9 mouse cellular contexts compared by ENCODE assay signal in genomic region chr9:41105201-41105643, GRCm38 (mm10). TPM values are rescaled to one million over a fixed set of nuclear protein-coding genes. Genes with fewer than 3 reads are reported as not detected.
DNase-seq lines count a peak whose midpoint lies in the region; ATAC-seq lines count a peak whose summit lies in the region.
"Had no signal": no experiment of that assay in that cellular context is flagged by ENCODE, and none has a peak within 500 bp of the region (broad histone marks: within the 10 kb centered on the region; RNA-seq: fewer than 3 reads in every experiment).

No protein-coding gene starts in this region.

- H3K36me3 ChIP-seq in liver, embryonic 12.5 days, result no peaks in the 10 kb centered on the region
- no peaks in the 10 kb centered on the region for H3K36me3 ChIP-seq in kidney, embryonic 14.5 days (ENCODE audit: control insufficient read depth, insufficient read depth, low read length)
- H3K36me3 ChIP-seq: neural tube, embryonic 13.5 days had no signal

- no peak overlapping the region for H3K9ac ChIP-seq in liver, embryonic 12.5 days
- no peak overlapping the region for H3K9ac ChIP-seq in kidney, embryonic 14.5 days (ENCODE audit: low read depth, low read length)
- H3K9ac ChIP-seq: neural tube, embryonic 13.5 days had no signal

- no peaks in the 10 kb centered on the region for H3K9me3 ChIP-seq in liver, embryonic 12.5 days (replicated peaks)
- no peaks in the 10 kb centered on the region for H3K9me3 ChIP-seq in kidney, embryonic 14.5 days (ENCODE audit: control insufficient read depth, low read length)
- H3K9me3 ChIP-seq: neural tube, embryonic 13.5 days had no signal

- H3K4me3 ChIP-seq in liver, embryonic 12.5 days, result no peak overlapping the region
- no peak overlapping the region for H3K4me3 ChIP-seq in kidney, embryonic 14.5 days (ENCODE audit: low read length)
- H3K4me3 ChIP-seq: neural tube, embryonic 13.5 days had no signal

- DNase-seq in T-cell, adult 2 months (ENCODE audit: low spot score), result peak; percentile 62
- peak; percentile 25 for DNase-seq in skeletal muscle tissue, adult 2 months (ENCODE audit: low read depth, low spot score)
- DNase-seq in left cerebral cortex, adult 8-10 months (ENCODE audit: low spot score in 2 of 2), result no peak
- no peak for DNase-seq in layer of hippocampus, postnatal 25 days (ENCODE audit: extremely low spot score in 1 of 2, low spot score in 1 of 2)
- DNase-seq: kidney, adult 11 months had no signal

- H3K4me1 ChIP-seq in liver, embryonic 12.5 days, result peaks cover 39% of the 10 kb centered on the region
- peaks cover 23% of the 10 kb centered on the region for H3K4me1 ChIP-seq in kidney, embryonic 14.5 days (ENCODE audit: control insufficient read depth, insufficient read depth, low read length)

- peak; percentile 42 for ATAC-seq in CD4-positive, CD25-positive, alpha-beta regulatory T cell, adult 4 months
- no peak; the same call in 1 of the 2 replicates for ATAC-seq in liver, embryonic 12.5 days
- no peak for ATAC-seq in kidney, embryonic 14.5 days (ENCODE audit: low FRiP score, low TSS enrichment)

- H3K4me2 ChIP-seq in liver, embryonic 12.5 days, result no peak overlapping the region
- no peak overlapping the region for H3K4me2 ChIP-seq in kidney, embryonic 14.5 days (replicated peaks; ENCODE audit: low read depth, low read length)
- H3K4me2 ChIP-seq: neural tube, embryonic 13.5 days had no signal

- 25% methylated on average over 7 of the region's 7 CpGs for WGBS in liver, embryonic 12.5 days (ENCODE audit: insufficient replicate concordance)
- 45% methylated on average over 7 of the region's 7 CpGs for WGBS in kidney, embryonic 14.5 days

- 0 out of 2 replicates have a peak overlapping the region, but pooled peaks have one; percentile 10 for H3K27ac ChIP-seq in liver, embryonic 12.5 days
- H3K27ac ChIP-seq in kidney, embryonic 14.5 days (ENCODE audit: low read depth, low read length), result no peak overlapping the region
- H3K27ac ChIP-seq: neural tube, embryonic 13.5 days had no signal

- H3K27me3 ChIP-seq in liver, embryonic 12.5 days (replicated peaks), result peaks cover 12% of the 10 kb centered on the region; the same call in 1 of the 2 replicates
- H3K27me3 ChIP-seq in kidney, embryonic 14.5 days (ENCODE audit: control insufficient read depth, insufficient read depth, low read length), result no peaks in the 10 kb centered on the region

RNA-seq across cellular contexts. Expression of gene Ubash3b, which starts 56.3 kb away (rescaled TPM):
- polyA plus RNA-seq in CD4-positive, CD25-positive, alpha-beta regulatory T cell, adult 4 months (2017; shearing (Covaris generic)), result 10 to 100 TPM; 25.1 to 27.5 TPM
- 12.2 and 14.0 TPM in 2 replicates for polyA plus RNA-seq in liver, embryonic 12.5 days (2016; fragmentation: Nextera tagmentation; extraction: Ambion mirVana)
- 10 to 100 TPM; 19.9 to 23.9 (median 21.7) TPM for total RNA-seq in left cerebral cortex, adult 8-10 months (2022)
- 9.3 TPM in 2 replicates for polyA plus RNA-seq in kidney, embryonic 14.5 days (2014; fragmentation: Nextera tagmentation; extraction: Ambion mirVana)
- total RNA-seq in layer of hippocampus, postnatal 25 days (2021), result 10 to 100 TPM; 25.3 to 27.6 TPM

Comparison
In these comparisons a context has a peak if more than half of its experiments do, and no peak if none do; other contexts are left out.
1. DNase-seq: peak in T-cell, adult 2 months (single experiment) and skeletal muscle tissue, adult 2 months (single experiment); none in left cerebral cortex, adult 8-10 months (0 of 2) and layer of hippocampus, postnatal 25 days (0 of 2).